Mouse (Mus musculus) lung, embryonic 16.5 days (tissue): ENCODE measurements around the gene Padi1. TPM values are rescaled to one million over a fixed set of nuclear protein-coding genes. Genes with fewer than 3 reads are reported as not detected.

Experiments used
- ATAC-seq: fragments of 200-750 bp; cut with Nextera tagmentation; 2 replicates; pipeline ENCODE4 v1.8.0; 2017; ENCODE audit warnings: low read depth, mild to moderate bottlenecking, moderate library complexity
- H3K27ac ChIP-seq: fragments of 300-500 bp; sonication (generic); 2 replicates; pipeline ENCODE4 v1.5.1; 2014; ENCODE audit warnings: mild to moderate bottlenecking, control low read depth, low read length
- H3K27me3 ChIP-seq: fragments of 300-500 bp; sonication (generic); 2 replicates; pipeline ENCODE4 v1.6.1; 2014; ENCODE audit warnings: low read depth, low read length, mixed read lengths; ENCODE audit not compliant: control insufficient read depth, insufficient read depth
- H3K36me3 ChIP-seq: fragments of 300-500 bp; sonication (generic); 2 replicates; pipeline ENCODE4 v1.6.1; 2014; ENCODE audit warnings: low read length; ENCODE audit not compliant: control insufficient read depth, insufficient read depth
- H3K4me1 ChIP-seq: fragments of 300-500 bp; sonication (generic); replicated peaks from 2 replicates; pipeline ENCODE4 v1.6.1; 2014; ENCODE audit warnings: low read length, mixed read lengths; ENCODE audit not compliant: control insufficient read depth, insufficient read depth
- H3K4me2 ChIP-seq: fragments of 300-500 bp; sonication (generic); 2 replicates; pipeline ENCODE4 v1.6.1; 2014; ENCODE audit warnings: low read depth, low read length, control low read depth
- H3K4me3 ChIP-seq: fragments of 300-500 bp; sonication (generic); 2 replicates; pipeline ENCODE4 v1.5.1; 2014; ENCODE audit warnings: mild to moderate bottlenecking, low read length, control low read depth
- H3K9ac ChIP-seq: fragments of 300-500 bp; sonication (generic); 2 replicates; pipeline ENCODE4 v1.6.1; 2014; ENCODE audit warnings: low read length, control low read depth
- H3K9me3 ChIP-seq: fragments of 300-500 bp; sonication (generic); 2 replicates; pipeline ENCODE4 v1.6.1; 2016; ENCODE audit warnings: low read length; ENCODE audit not compliant: control insufficient read depth
- WGBS: fragments of 180-500 bp; shearing (Covaris S2); extraction: QIAGEN DNeasy Blood & Tissue Kit; methylation state at CpG from one replicate; pipeline ENCODE4 v1.1.7; 2014; 5-methylcytosine and 5-hydroxymethylcytosine counted together
- polyA plus RNA-seq: library from polyadenylated mRNA; unstranded; fragments of >200 nt; fragmentation: Nextera tagmentation; extraction: Ambion mirVana; gene quantifications from 2 replicates; pipeline ENCODE4 v1.2.1, GENCODE M21; 2015

The Padi1 gene
- 0.21 and 0.28 TPM in 2 replicates for polyA plus RNA-seq

- no peak within 1 kb of the TSS for H3K4me3 ChIP-seq
- no peaks in the 10 kb centered on the region for H3K4me1 ChIP-seq
- H3K36me3 ChIP-seq, result no peaks in the 10 kb centered on the region
- H3K9me3 ChIP-seq, result no peaks in the 10 kb centered on the region
- WGBS, result 61% methylated on average over 6 of the region's 6 CpGs
- H3K27ac ChIP-seq, result no peak within 1 kb of the TSS
- H3K9ac ChIP-seq, result 0 out of 2 replicates have a peak within 1 kb of the TSS, but pooled peaks have one; percentile 7
- no peaks in the 10 kb centered on the region for H3K27me3 ChIP-seq
- H3K4me2 ChIP-seq, result no peak within 1 kb of the TSS
- ATAC-seq, result no peak
These were observed at the start of gene Padi1 for GRCm38 (mm10) chr4:140845666-140846065. Gene Padi1, minus strand, starts transcription at chr4:140845778.

- H3K4me3 ChIP-seq, result no peak overlapping the region
- H3K9ac ChIP-seq, result no peak overlapping the region
- ATAC-seq, result no peak
- 0 out of 2 replicates have a peak, but pooled peaks cover 3% of the 10 kb centered on the region for H3K9me3 ChIP-seq
- H3K36me3 ChIP-seq, result no peaks in the 10 kb centered on the region
- WGBS, result 63% methylated on average over 1 of the region's 1 CpGs
- H3K27me3 ChIP-seq, result no peaks in the 10 kb centered on the region
- no peak overlapping the region for H3K27ac ChIP-seq
- no peaks in the 10 kb centered on the region for H3K4me1 ChIP-seq
- H3K4me2 ChIP-seq, result no peak overlapping the region
These were observed 46.6 kb upstream of the Padi1 start for GRCm38 (mm10) chr4:140892163-140892530.

- no peak overlapping the region for H3K4me3 ChIP-seq
- H3K4me1 ChIP-seq, result no peaks in the 10 kb centered on the region
- H3K27ac ChIP-seq, result no peak overlapping the region
- WGBS, result 91% methylated on average over 14 of the region's 14 CpGs
- no peak overlapping the region for H3K4me2 ChIP-seq
- no peak overlapping the region for H3K9ac ChIP-seq
- H3K9me3 ChIP-seq, result 0 out of 2 replicates have a peak, but pooled peaks cover 3% of the 10 kb centered on the region
- H3K27me3 ChIP-seq, result no peaks in the 10 kb centered on the region
- no peak for ATAC-seq
- H3K36me3 ChIP-seq, result no peaks in the 10 kb centered on the region
These were observed 46.1 kb upstream of the Padi1 start for GRCm38 (mm10) chr4:140891525-140892162.

GRCm38 (mm10) chr4:140883852-140884251 lies 38.3 kb upstream of the Padi1 start:
- Histone ChIP-seq H3K9me3 (no peaks in the 10 kb centered on the region), H3K4me2 (no peak overlapping the region), H3K27me3 (no peaks in the 10 kb centered on the region), H3K36me3 (no peaks in the 10 kb centered on the region), H3K4me1 (no peaks in the 10 kb centered on the region), H3K9ac (no peak overlapping the region), H3K27ac (no peak overlapping the region), H3K4me3 (no peak overlapping the region)
- 24% methylated on average over 4 of the region's 4 CpGs for WGBS
- ATAC-seq, result no peak

- Histone ChIP-seq H3K4me3 (no peak overlapping the region), H3K4me1 (no peaks in the 10 kb centered on the region), H3K27ac (no peak overlapping the region), H3K9me3 (no peaks in the 10 kb centered on the region), H3K36me3 (no peaks in the 10 kb centered on the region), H3K4me2 (no peak overlapping the region), H3K27me3 (no peaks in the 10 kb centered on the region), H3K9ac (no peak overlapping the region)
- 92% methylated on average over 3 of the region's 3 CpGs for WGBS
- no peak for ATAC-seq
These were observed 37.4 kb upstream of the Padi1 start for GRCm38 (mm10) chr4:140882981-140883380.

GRCm38 (mm10) chr4:140882365-140882764 lies 36.8 kb upstream of the Padi1 start:
- H3K4me1 ChIP-seq, result no peaks in the 10 kb centered on the region
- ATAC-seq, result no peak
- H3K4me3 ChIP-seq, result no peak overlapping the region
- no peak overlapping the region for H3K9ac ChIP-seq
- H3K4me2 ChIP-seq, result no peak overlapping the region
- WGBS, result 56% methylated on average over 4 of the region's 4 CpGs
- no peak overlapping the region for H3K27ac ChIP-seq
- no peaks in the 10 kb centered on the region for H3K27me3 ChIP-seq
- H3K36me3 ChIP-seq, result no peaks in the 10 kb centered on the region
- no peaks in the 10 kb centered on the region for H3K9me3 ChIP-seq

- H3K27ac ChIP-seq, result no peak overlapping the region
- H3K27me3 ChIP-seq, result no peaks in the 10 kb centered on the region
- ATAC-seq, result no peak
- H3K9ac ChIP-seq, result no peak overlapping the region
- H3K4me2 ChIP-seq, result no peak overlapping the region
- H3K9me3 ChIP-seq, result no peaks in the 10 kb centered on the region
- no peaks in the 10 kb centered on the region for H3K4me1 ChIP-seq
- 88% methylated on average over 13 of the region's 13 CpGs for WGBS
- H3K4me3 ChIP-seq, result no peak overlapping the region
- H3K36me3 ChIP-seq, result no peaks in the 10 kb centered on the region
These were observed 36.2 kb upstream of the Padi1 start for GRCm38 (mm10) chr4:140881771-140882170.

- Histone ChIP-seq H3K9ac (no peak overlapping the region), H3K4me3 (no peak overlapping the region), H3K4me1 (no peaks in the 10 kb centered on the region), H3K27me3 (no peaks in the 10 kb centered on the region), H3K9me3 (no peaks in the 10 kb centered on the region), H3K36me3 (no peaks in the 10 kb centered on the region), H3K4me2 (no peak overlapping the region), H3K27ac (no peak overlapping the region)
- 77% methylated on average over 8 of the region's 8 CpGs for WGBS
- no peak for ATAC-seq
These were observed 35.6 kb upstream of the Padi1 start for GRCm38 (mm10) chr4:140881026-140881670.

GRCm38 (mm10) chr4:140880207-140880606 lies 34.6 kb upstream of the Padi1 start:
- H3K27ac ChIP-seq, result no peak overlapping the region
- no peaks in the 10 kb centered on the region for H3K27me3 ChIP-seq
- H3K36me3 ChIP-seq, result no peaks in the 10 kb centered on the region
- no peak overlapping the region for H3K4me2 ChIP-seq
- H3K9me3 ChIP-seq, result no peaks in the 10 kb centered on the region
- WGBS, result 68% methylated on average over 3 of the region's 3 CpGs
- ATAC-seq, result no peak
- no peak overlapping the region for H3K4me3 ChIP-seq
- H3K9ac ChIP-seq, result no peak overlapping the region
- no peaks in the 10 kb centered on the region for H3K4me1 ChIP-seq
